Mouse (Mus musculus) CH12.LX (cell line): ENCODE data around the gene Vps35l.

ENCODE experiments used
- CTCF ChIP-seq, 2 experiments: IDR thresholded peaks in 1 of 2; conservative IDR thresholded peaks in 1 of 2; 2 replicates each; pipeline ENCODE4 v1.5.1; 2011 to 2012; ENCODE audit warnings: low read depth in 2 of 2, low read length in 2 of 2, improper control_type of control experiment in 1 of 2, inconsistent platforms in 1 of 2, mild to moderate bottlenecking in 1 of 2, moderate library complexity in 1 of 2
- KAT2A ChIP-seq: IDR thresholded peaks from 2 replicates; pipeline ENCODE4 v1.6.1; 2012; ENCODE audit warnings: low read length, improper control_type of control experiment, inconsistent platforms; ENCODE audit not compliant: insufficient replicate concordance
- MAFK ChIP-seq: IDR thresholded peaks from 2 replicates; pipeline ENCODE4 v1.6.1; 2011; ENCODE audit warnings: low read length, improper control_type of control experiment; ENCODE audit not compliant: insufficient replicate concordance
- MAX ChIP-seq: IDR thresholded peaks from 2 replicates; pipeline ENCODE4 v1.6.1; 2011; ENCODE audit warnings: low read length, improper control_type of control experiment
- POLR2AphosphoS2 ChIP-seq: IDR thresholded peaks from 2 replicates; pipeline ENCODE4 v1.6.1; 2011; ENCODE audit warnings: low read depth, low read length, improper control_type of control experiment
- TBP ChIP-seq: conservative IDR thresholded peaks from 2 replicates; pipeline ENCODE4 v1.6.1; 2011; ENCODE audit warnings: low read depth, low read length, improper control_type of control experiment
- USF2 ChIP-seq: conservative IDR thresholded peaks from 2 replicates; pipeline ENCODE4 v1.6.1; 2011; ENCODE audit warnings: low read depth, low read length, improper control_type of control experiment

GRCm38 (mm10) chr7:118879466-118880029 is 139.5 kb downstream of the Vps35l start:
- TF ChIP-seq KAT2A (no peak), USF2 (no peak), TBP (no peak), MAFK (no peak), POLR2AphosphoS2 (no peak), CTCF (conservative IDR thresholded peaks at IDR 0.05 in 1 of 2, IDR thresholded peaks at IDR 0.05 in 1 of 2; ENCODE audit: low read depth in 2 of 2, low read length in 2 of 2) (peak in 1 of 2 experiments; percentile 14; a peak in 1 of 4 replicates), MAX (no peak)
